Mouse (Mus musculus) midbrain, embryonic 15.5 days (tissue): ENCODE data around the gene Prickle3. TPM values are rescaled to one million over a fixed set of nuclear protein-coding genes. Genes with fewer than 3 reads are reported as not detected.
A peak's percentile ranks its signal among the peaks of the same experiment; 100 is the strongest.

ENCODE experiments used
- ATAC-seq: fragments of 200-750 bp; cut with Nextera tagmentation; replicated peaks from 2 replicates; pipeline ENCODE4 v1.8.0; 2017; ENCODE audit warnings: moderate TSS enrichment
- H3K27ac ChIP-seq: fragments of 300-500 bp; sonication (generic); 2 replicates; pipeline ENCODE4 v1.5.1; 2015; ENCODE audit warnings: mild to moderate bottlenecking, inconsistent platforms
- H3K27me3 ChIP-seq: fragments of 300-500 bp; sonication (generic); replicated peaks from 2 replicates; pipeline ENCODE4 v1.6.1; 2015; ENCODE audit warnings: inconsistent platforms
- H3K36me3 ChIP-seq: fragments of 300-500 bp; sonication (generic); replicated peaks from 2 replicates; pipeline ENCODE4 v1.6.1; 2015; ENCODE audit warnings: inconsistent platforms
- H3K4me1 ChIP-seq: fragments of 300-500 bp; sonication (generic); 2 replicates; pipeline ENCODE4 v1.6.1; 2015; ENCODE audit warnings: inconsistent platforms
- H3K4me2 ChIP-seq: fragments of 300-500 bp; sonication (generic); 2 replicates; pipeline ENCODE4 v1.6.1; 2015; ENCODE audit warnings: inconsistent platforms, mild to moderate bottlenecking, moderate library complexity
- H3K4me3 ChIP-seq: fragments of 300-500 bp; sonication (generic); 2 replicates; pipeline ENCODE4 v1.5.1; 2015; ENCODE audit warnings: mild to moderate bottlenecking, inconsistent platforms
- H3K9ac ChIP-seq: fragments of 300-500 bp; sonication (generic); 2 replicates; pipeline ENCODE4 v1.6.1; 2015; ENCODE audit warnings: mild to moderate bottlenecking, inconsistent platforms
- H3K9me3 ChIP-seq: fragments of 300-500 bp; sonication (generic); 2 replicates; pipeline ENCODE4 v1.6.1; 2016; ENCODE audit warnings: inconsistent platforms
- WGBS: fragments of 180-500 bp; shearing (Covaris S2); methylation state at CpG from one replicate; pipeline ENCODE4 v1.1.7; 2015; ENCODE audit warnings: mixed read lengths; 5-methylcytosine and 5-hydroxymethylcytosine counted together
- polyA plus RNA-seq: library from polyadenylated mRNA; unstranded; fragments of >200 nt; fragmentation: Nextera tagmentation; extraction: Ambion mirVana; gene quantifications from 2 replicates; pipeline ENCODE4 v1.2.1, GENCODE M21; 2015

Gene Prickle3
- polyA plus RNA-seq: 1.6 and 1.7 TPM in 2 replicates

- Histone ChIP-seq H3K27me3 (no peaks in the 10 kb centered on the region), H3K9ac (peak within 1 kb of the TSS; percentile 29; the same call in 1 of the 2 replicates), H3K4me2 (peak within 1 kb of the TSS; percentile 43), H3K27ac (no peak within 1 kb of the TSS), H3K4me3 (peak within 1 kb of the TSS; percentile 30), H3K36me3 (no peaks in the 10 kb centered on the region), H3K4me1 (no peaks in the 10 kb centered on the region; the same call in 1 of the 2 replicates), H3K9me3 (no peaks in the 10 kb centered on the region)
- peak; percentile 48; the same call in 1 of the 2 replicates for ATAC-seq
- 25% methylated on average over 25 of the region's 26 CpGs for WGBS
These were observed at the start of gene Prickle3 for GRCm38 (mm10) chrX:7657221-7657639. Gene Prickle3, plus strand, starts transcription at chrX:7657260.

DNA sequence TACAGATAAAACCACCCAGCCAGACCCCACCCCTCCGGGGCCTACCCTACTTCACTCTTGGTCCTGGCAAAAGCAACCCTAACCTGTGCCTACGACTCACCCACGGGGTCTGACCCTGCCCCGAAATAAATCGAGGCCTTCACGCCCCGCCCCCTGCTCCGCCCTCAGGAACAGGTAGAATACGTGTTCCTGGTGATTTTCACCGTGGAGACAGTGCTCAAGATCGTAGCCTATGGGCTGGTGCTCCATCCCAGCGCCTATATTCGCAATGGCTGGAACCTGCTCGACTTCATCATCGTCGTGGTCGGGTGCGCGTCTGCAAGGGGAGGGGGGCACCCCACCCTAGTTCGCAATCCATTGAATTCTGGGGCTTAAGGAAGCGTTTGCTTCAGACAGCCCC is 47.0 kb upstream of the Prickle3 start:
- peak overlapping the region; percentile 48 for H3K9ac ChIP-seq
- peaks cover 2% of the 10 kb centered on the region; the same call in 1 of the 2 replicates for H3K4me1 ChIP-seq
- no peaks in the 10 kb centered on the region for H3K27me3 ChIP-seq
- peak overlapping the region; percentile 68; the same call in 1 of the 2 replicates for H3K27ac ChIP-seq
- WGBS: 24% methylated on average over 21 of the region's 21 CpGs
- peak overlapping the region; percentile 71 for H3K4me2 ChIP-seq
- peak; percentile 30 for ATAC-seq
- H3K9me3 ChIP-seq: no peaks in the 10 kb centered on the region
- H3K4me3 ChIP-seq: peak overlapping the region; percentile 44
- no peaks in the 10 kb centered on the region for H3K36me3 ChIP-seq

DNA sequence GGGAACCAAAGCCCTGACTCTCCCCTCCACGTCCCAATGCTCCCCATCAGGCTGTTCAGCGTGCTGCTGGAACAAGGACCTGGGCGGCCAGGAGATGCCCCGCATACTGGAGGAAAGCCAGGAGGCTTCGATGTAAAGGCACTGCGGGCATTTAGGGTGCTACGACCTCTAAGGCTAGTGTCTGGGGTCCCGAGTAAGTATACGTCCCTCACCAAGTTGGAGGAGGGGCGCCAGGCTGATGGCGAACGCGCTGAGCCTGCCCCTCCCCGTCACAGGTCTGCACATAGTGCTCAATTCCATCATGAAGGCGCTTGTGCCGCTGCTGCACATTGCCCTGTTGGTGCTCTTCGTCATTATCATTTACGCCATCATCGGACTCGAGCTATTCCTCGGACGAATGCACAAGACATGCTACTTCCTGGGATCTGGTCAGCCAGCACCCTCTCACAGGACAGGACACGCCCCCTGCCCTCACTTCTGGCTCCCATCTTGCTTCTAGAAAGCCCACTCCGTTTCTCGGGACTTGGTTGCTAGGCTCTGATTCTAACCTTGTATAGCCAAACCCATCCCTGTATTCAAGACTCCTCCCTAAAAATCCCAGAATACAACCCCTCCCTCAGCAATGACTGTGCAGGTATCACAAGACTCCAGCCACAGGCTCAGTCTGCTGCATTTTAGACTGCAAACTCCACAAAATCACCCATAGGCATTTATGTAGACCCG is 46.4 kb upstream of the Prickle3 start:
- Histone ChIP-seq H3K27me3 (no peaks in the 10 kb centered on the region), H3K4me2 (peak overlapping the region; percentile 71), H3K4me1 (peaks cover 2% of the 10 kb centered on the region; the same call in 1 of the 2 replicates), H3K9me3 (no peaks in the 10 kb centered on the region), H3K9ac (peak overlapping the region; percentile 48), H3K27ac (peak overlapping the region; percentile 68), H3K4me3 (peak overlapping the region; percentile 44), H3K36me3 (no peaks in the 10 kb centered on the region)
- ATAC-seq: peak; percentile 80
- WGBS: 27% methylated on average over 26 of the region's 26 CpGs

- H3K9me3 ChIP-seq: no peaks in the 10 kb centered on the region
- H3K9ac ChIP-seq: no peak overlapping the region
- no peaks in the 10 kb centered on the region for H3K36me3 ChIP-seq
- no peaks in the 10 kb centered on the region for H3K27me3 ChIP-seq
- no peak overlapping the region for H3K4me2 ChIP-seq
- H3K27ac ChIP-seq: no peak overlapping the region
- H3K4me3 ChIP-seq: no peak overlapping the region
- WGBS: 79% methylated on average over 12 of the region's 12 CpGs
- no peaks in the 10 kb centered on the region for H3K4me1 ChIP-seq
- ATAC-seq: no peak
These were observed 39.0 kb upstream of the Prickle3 start for GRCm38 (mm10) chrX:7617889-7618551.

- H3K4me2 ChIP-seq: no peak overlapping the region
- 91% methylated on average over 6 of the region's 6 CpGs for WGBS
- no peak overlapping the region for H3K4me3 ChIP-seq
- H3K27ac ChIP-seq: no peak overlapping the region
- H3K27me3 ChIP-seq: no peaks in the 10 kb centered on the region
- H3K4me1 ChIP-seq: no peaks in the 10 kb centered on the region
- no peaks in the 10 kb centered on the region for H3K36me3 ChIP-seq
- H3K9me3 ChIP-seq: no peaks in the 10 kb centered on the region
- H3K9ac ChIP-seq: no peak overlapping the region
- no peak for ATAC-seq
These were observed 24.5 kb upstream of the Prickle3 start for GRCm38 (mm10) chrX:7632560-7632959.

DNA sequence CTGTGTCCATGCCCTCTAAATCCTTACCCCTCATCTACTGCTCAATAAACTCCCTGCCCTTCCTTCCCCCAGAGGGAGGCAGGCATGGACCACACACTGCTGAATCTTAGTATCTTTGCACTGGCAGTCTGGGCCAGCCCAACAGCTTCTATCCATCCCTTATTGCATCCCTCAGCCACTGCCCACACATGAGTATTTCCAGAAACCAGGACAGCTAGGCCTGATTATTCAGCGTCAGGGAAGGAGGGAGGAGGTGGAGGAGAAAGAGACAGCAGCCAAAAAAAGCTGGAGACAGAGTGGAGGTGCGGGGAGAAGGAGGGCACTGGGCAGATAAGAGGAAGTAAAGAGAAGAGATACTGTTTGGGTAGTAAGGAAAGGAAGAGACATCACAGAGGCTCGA is 22.0 kb upstream of the Prickle3 start:
- WGBS: 75% methylated on average over 3 of the region's 3 CpGs
- Histone ChIP-seq H3K27ac (no peak overlapping the region), H3K9ac (no peak overlapping the region), H3K27me3 (no peaks in the 10 kb centered on the region), H3K9me3 (no peaks in the 10 kb centered on the region), H3K4me1 (no peaks in the 10 kb centered on the region), H3K36me3 (no peaks in the 10 kb centered on the region), H3K4me2 (no peak overlapping the region), H3K4me3 (no peak overlapping the region)
- no peak for ATAC-seq

DNA sequence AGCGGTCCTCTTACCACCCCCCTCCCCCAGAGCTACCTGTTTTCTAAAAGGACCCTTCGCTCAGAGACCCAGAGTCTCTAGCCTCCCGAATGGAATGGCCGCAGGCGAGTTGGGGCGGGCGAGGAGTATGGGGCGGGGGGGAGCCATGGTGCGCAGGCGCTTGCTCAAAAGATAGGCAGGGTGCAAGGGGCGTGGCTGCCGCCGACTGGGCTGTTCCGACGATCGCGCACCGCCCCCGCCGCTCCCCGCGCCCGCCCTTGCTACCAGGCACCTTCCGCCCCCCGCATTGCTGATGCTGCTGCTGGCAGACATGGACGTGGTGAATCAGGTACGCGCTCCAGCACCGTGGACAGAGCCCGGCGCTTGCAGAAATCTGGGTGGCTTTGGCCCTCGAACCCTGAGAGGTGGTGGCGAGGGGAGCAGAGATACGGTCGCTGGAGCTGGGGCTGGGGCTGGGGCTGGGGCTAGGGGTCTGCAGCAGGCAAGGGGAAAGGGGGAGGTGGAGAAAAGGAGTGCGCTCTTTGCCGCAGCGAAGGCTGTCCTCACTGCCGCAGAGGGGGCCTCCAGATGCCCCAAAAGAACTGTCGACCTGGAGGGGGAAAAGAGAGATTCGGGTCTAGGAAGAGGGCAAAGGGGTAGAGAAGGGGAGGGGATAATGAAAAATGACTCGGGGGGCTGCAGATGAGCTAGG is 18.5 kb upstream of the Prickle3 start, which contains the start of gene Syp:
TSS of gene Syp (plus strand) at position 71 of the 691 bp plus-strand sequence.
- Histone ChIP-seq H3K36me3 (no peaks in the 10 kb centered on the region), H3K4me3 (peak within 1 kb of the TSS; percentile 48), H3K27ac (peak within 1 kb of the TSS; percentile 86), H3K9ac (peak within 1 kb of the TSS; percentile 61), H3K4me1 (peaks cover 7% of the 10 kb centered on the region), H3K9me3 (no peaks in the 10 kb centered on the region), H3K27me3 (no peaks in the 10 kb centered on the region), H3K4me2 (peak within 1 kb of the TSS; percentile 71)
- ATAC-seq: peak; percentile 87
- 23% methylated on average over 37 of the region's 42 CpGs for WGBS

DNA sequence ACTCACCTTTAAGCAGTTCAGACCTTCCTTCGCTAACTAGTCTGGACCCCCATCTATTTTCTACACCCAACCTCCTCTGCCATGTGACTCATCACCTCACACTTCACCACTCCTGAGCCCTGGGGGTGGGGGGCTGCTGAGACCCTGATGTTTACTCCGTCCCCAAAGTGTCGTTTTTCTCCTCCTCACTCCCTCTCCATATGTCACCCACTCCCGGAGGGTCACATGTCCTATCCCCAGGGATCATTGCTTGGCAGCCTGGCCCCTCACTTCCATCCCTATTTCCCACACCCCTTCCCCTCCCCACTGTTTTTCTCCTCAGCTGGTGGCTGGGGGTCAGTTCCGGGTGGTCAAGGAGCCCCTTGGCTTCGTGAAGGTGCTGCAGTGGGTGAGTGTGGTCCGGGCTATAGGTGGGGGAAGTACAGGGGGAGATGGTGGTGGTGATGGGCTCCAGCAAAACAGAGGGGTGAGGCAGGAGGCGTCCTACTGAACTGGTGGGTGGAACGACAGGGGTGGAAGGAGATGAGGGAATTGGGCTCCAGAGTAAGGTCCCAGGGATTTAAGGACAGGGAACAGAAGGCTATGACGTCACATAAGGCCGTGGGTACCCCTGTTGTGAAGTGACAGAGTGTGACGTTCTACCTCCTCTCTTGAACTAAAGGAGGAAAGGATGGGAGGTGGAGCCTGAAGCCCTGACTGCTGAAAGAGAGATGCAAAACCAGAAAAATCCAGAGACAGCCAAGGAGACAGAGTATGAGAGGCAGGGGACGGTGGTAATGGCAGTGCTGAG is 17.3 kb upstream of the Prickle3 start:
- Histone ChIP-seq H3K9me3 (no peaks in the 10 kb centered on the region), H3K36me3 (no peaks in the 10 kb centered on the region), H3K27me3 (no peaks in the 10 kb centered on the region), H3K9ac (peak overlapping the region; percentile 61), H3K4me1 (peaks cover 7% of the 10 kb centered on the region), H3K4me3 (peak overlapping the region; percentile 48), H3K4me2 (peak overlapping the region; percentile 71), H3K27ac (peak overlapping the region; percentile 86)
- 24% methylated on average over 13 of the region's 13 CpGs for WGBS
- peak; percentile 40 for ATAC-seq

GRCm38 (mm10) chrX:7640785-7641184 is 16.3 kb upstream of the Prickle3 start:
- ATAC-seq: no peak
- Histone ChIP-seq H3K36me3 (no peaks in the 10 kb centered on the region), H3K9ac (no peak overlapping the region), H3K4me2 (peak overlapping the region; percentile 71), H3K27ac (no peak overlapping the region), H3K4me1 (peaks cover 7% of the 10 kb centered on the region), H3K9me3 (no peaks in the 10 kb centered on the region), H3K4me3 (peak overlapping the region; percentile 23), H3K27me3 (no peaks in the 10 kb centered on the region)
- WGBS: 44% methylated on average over 12 of the region's 12 CpGs

DNA sequence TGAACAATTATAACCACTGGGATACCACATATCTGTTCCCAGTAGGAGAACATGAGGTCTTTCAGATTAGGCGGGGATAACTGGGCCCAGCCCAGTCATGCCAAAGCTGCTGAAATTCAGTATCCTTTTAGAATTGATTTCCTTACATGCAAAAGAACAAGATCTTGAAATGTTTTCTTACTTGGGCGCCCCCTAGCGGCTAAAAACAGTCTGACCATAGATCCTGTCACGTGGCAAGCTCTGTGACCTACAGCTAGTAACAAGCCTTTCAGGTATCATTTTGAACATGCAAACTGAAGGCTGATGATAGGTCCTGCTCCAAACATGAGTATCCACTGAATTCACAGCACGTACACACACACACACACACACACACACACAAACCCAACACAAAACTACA is 11.7 kb upstream of the Prickle3 start:
- H3K36me3 ChIP-seq: no peaks in the 10 kb centered on the region
- no peak overlapping the region for H3K4me2 ChIP-seq
- H3K27me3 ChIP-seq: no peaks in the 10 kb centered on the region
- WGBS: 12% methylated on average over 5 of the region's 5 CpGs
- H3K4me1 ChIP-seq: peaks cover 13% of the 10 kb centered on the region
- H3K9ac ChIP-seq: no peak overlapping the region
- no peaks in the 10 kb centered on the region for H3K9me3 ChIP-seq
- H3K4me3 ChIP-seq: no peak overlapping the region
- no peak overlapping the region for H3K27ac ChIP-seq
- ATAC-seq: no peak

DNA sequence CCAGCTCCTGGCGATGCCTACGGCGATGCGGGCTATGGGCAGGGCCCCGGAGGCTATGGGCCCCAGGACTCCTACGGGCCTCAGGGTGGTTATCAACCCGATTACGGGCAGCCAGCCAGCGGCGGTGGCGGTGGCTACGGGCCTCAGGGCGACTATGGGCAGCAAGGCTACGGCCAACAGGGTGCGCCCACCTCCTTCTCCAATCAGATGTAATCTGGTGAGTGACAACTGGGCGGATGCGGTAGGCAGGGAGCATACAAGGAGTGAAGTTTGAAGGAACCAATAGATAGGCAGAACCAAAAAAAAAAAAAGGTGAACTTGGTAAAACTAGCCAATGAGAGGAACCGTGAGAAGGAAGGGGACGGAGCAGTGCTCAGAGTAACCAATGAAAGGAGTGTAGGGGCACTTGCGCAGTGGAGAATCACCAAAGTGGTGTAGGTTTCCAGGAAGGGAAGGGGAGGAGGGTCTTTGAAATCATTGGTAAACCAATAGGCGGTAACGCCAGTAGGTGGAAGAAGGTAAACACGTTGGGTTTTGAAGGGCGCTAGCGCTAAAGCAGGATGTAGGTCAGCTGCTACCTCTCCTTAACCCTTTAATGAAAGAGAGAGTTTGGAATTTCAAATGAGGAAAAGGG is 8.3 kb upstream of the Prickle3 start:
- Histone ChIP-seq H3K4me2 (peak overlapping the region; percentile 53), H3K9me3 (no peaks in the 10 kb centered on the region), H3K4me3 (peak overlapping the region; percentile 33), H3K27ac (peak overlapping the region; percentile 78), H3K4me1 (peaks cover 6% of the 10 kb centered on the region; the same call in 1 of the 2 replicates), H3K36me3 (no peaks in the 10 kb centered on the region), H3K27me3 (no peaks in the 10 kb centered on the region), H3K9ac (no peak overlapping the region; the same call in 1 of the 2 replicates)
- peak; percentile 97 for ATAC-seq
- WGBS: 24% methylated on average over 25 of the region's 25 CpGs
